Mouse (Mus musculus): ENCODE measurements around the gene Gm47985.
"Not testable (repeated sequence)": the region's sequence is repeated elsewhere in the genome, so short reads cannot be mapped to it uniquely, and the experiment has no call there.

- not testable (repeated sequence) for TF ChIP-seq CTCF (IDR thresholded peaks at IDR 0.05; ENCODE audit: low read depth, low read length); GATA1 (IDR thresholded peaks at IDR 0.05; ENCODE audit: borderline replicate concordance, low read length); GATA2 (IDR thresholded peaks at IDR 0.05; ENCODE audit: borderline replicate concordance, low read depth, low read length); POLR2AphosphoS5 (IDR thresholded peaks at IDR 0.05; ENCODE audit: insufficient replicate concordance, low read depth, low read length)
These were observed 15.8 kb downstream of the Gm47985 start, which contains the start of gene Gm47995 for GRCm38 (mm10) chr1:151198120-151198519.

Measured in G1E (cell line).